Mouse (Mus musculus) right cerebral cortex, adult 18-20 months (tissue): Measurements from ENCODE around the gene Ccdc65.
"Not testable (repeated sequence)": the region's sequence is repeated elsewhere in the genome, so short reads cannot be mapped to it uniquely, and the experiment has no call there.

Experiments
- DNase-seq: peaks from one replicate; pipeline ENCODE4 v3.0.0; 2022; ENCODE audit warnings: mixed read lengths

The Ccdc65 gene

GRCm38 (mm10) chr15:98740219-98740618 is 32.2 kb downstream of the Ccdc65 start:
- DNase-seq = no peak

GRCm38 (mm10) chr15:98742766-98743428 is 34.9 kb downstream of the Ccdc65 start:
- no peak for DNase-seq

- DNase-seq = not testable (repeated sequence)
Measured at GRCm38 (mm10) chr15:98743863-98744262, 35.9 kb downstream of the Ccdc65 start.

- DNase-seq = peak; percentile 59
Measured at GRCm38 (mm10) chr15:98746344-98746965, 38.4 kb downstream of the Ccdc65 start.

- DNase-seq = no peak
Measured at GRCm38 (mm10) chr15:98747296-98747695, 39.3 kb downstream of the Ccdc65 start.

- DNase-seq = no peak
Measured at GRCm38 (mm10) chr15:98749093-98749492, 41.1 kb downstream of the Ccdc65 start.

- peak; percentile 32 for DNase-seq
Measured at GRCm38 (mm10) chr15:98753021-98753423, 45.0 kb downstream of the Ccdc65 start.

GRCm38 (mm10) chr15:98754125-98754524 is 46.1 kb downstream of the Ccdc65 start:
- DNase-seq = no peak

- DNase-seq = peak; percentile 87
Measured at GRCm38 (mm10) chr15:98762201-98762621, 54.2 kb downstream of the Ccdc65 start.

GRCm38 (mm10) chr15:98762670-98763529 is 54.9 kb downstream of the Ccdc65 start, which contains the start of gene Arf3:
Gene Arf3 (minus strand): TSS chr15:98763214.
- DNase-seq = peak; percentile 98

GRCm38 (mm10) chr15:98765929-98766328 is 57.9 kb downstream of the Ccdc65 start:
- no peak for DNase-seq

- DNase-seq = no peak
Measured at GRCm38 (mm10) chr15:98768259-98768658, 60.3 kb downstream of the Ccdc65 start.

- DNase-seq = no peak
Measured at GRCm38 (mm10) chr15:98771813-98772425, 63.9 kb downstream of the Ccdc65 start.

- no peak for DNase-seq
Measured at GRCm38 (mm10) chr15:98772511-98773211, 64.7 kb downstream of the Ccdc65 start.
